Mouse (Mus musculus) layer of hippocampus, adult 11-12 months (tissue): Measurements from ENCODE around the gene Faim2.

Source experiments
- DNase-seq: peaks from one replicate; pipeline ENCODE4 v3.0.0; 2022; ENCODE audit warnings: low spot score

Faim2 gene

GRCm38 (mm10) chr15:99463194-99463593 is 64.8 kb downstream of the Faim2 start:
- no peak for DNase-seq

- peak; percentile 93 for DNase-seq
These were observed 70.2 kb downstream of the Faim2 start, which contains the start of gene Nckap5l for GRCm38 (mm10) chr15:99457606-99458401. Gene Nckap5l (minus strand): TSS chr15:99457748.

GRCm38 (mm10) chr15:99456963-99457605 is 70.9 kb downstream of the Faim2 start:
- peak; percentile 58 for DNase-seq

GRCm38 (mm10) chr15:99456338-99456962 is 71.5 kb downstream of the Faim2 start:
- DNase-seq, result no peak

- DNase-seq, result no peak
These were observed 72.5 kb downstream of the Faim2 start for GRCm38 (mm10) chr15:99455415-99455814.

- DNase-seq, result no peak
These were observed 73.2 kb downstream of the Faim2 start for GRCm38 (mm10) chr15:99454585-99455279.

GRCm38 (mm10) chr15:99453153-99453900 is 74.6 kb downstream of the Faim2 start:
- DNase-seq, result no peak

- DNase-seq, result no peak
These were observed 78.1 kb downstream of the Faim2 start for GRCm38 (mm10) chr15:99449751-99450280.

GRCm38 (mm10) chr15:99449131-99449750 is 78.7 kb downstream of the Faim2 start:
- peak; percentile 71 for DNase-seq
